Mouse (Mus musculus) hindbrain, postnatal 0 days (tissue): ENCODE data around the gene Rnf130. TPM values are rescaled to one million over a fixed set of nuclear protein-coding genes. Genes with fewer than 3 reads are reported as not detected.

Source experiments
- ATAC-seq: fragments of 200-750 bp; cut with Nextera tagmentation; 2 replicates; pipeline ENCODE4 v1.8.0; 2017; ENCODE audit warnings: mild to moderate bottlenecking, moderate TSS enrichment, moderate library complexity
- DNase-seq: peaks from one replicate; pipeline ENCODE4 v3.0.0-alpha.2; 2015; ENCODE audit warnings: low spot score
- H3K27ac ChIP-seq: fragments of 300-500 bp; sonication (generic); 2 replicates; pipeline ENCODE4 v1.5.1; 2014; ENCODE audit warnings: mild to moderate bottlenecking
- H3K27me3 ChIP-seq: fragments of 300-500 bp; sonication (generic); 2 replicates; pipeline ENCODE4 v1.6.1; 2014; ENCODE audit warnings: low read length, mixed read lengths; ENCODE audit not compliant: insufficient read depth
- H3K36me3 ChIP-seq: fragments of 300-500 bp; sonication (generic); 2 replicates; pipeline ENCODE4 v1.6.1; 2014; ENCODE audit warnings: low read length, mixed read lengths; ENCODE audit not compliant: insufficient read depth
- H3K4me1 ChIP-seq: fragments of 300-500 bp; sonication (generic); 2 replicates; pipeline ENCODE4 v1.6.1; 2014; ENCODE audit warnings: antibody characterized with exemption, low read length, mixed read lengths; ENCODE audit not compliant: insufficient read depth
- H3K4me2 ChIP-seq: fragments of 300-500 bp; sonication (generic); 2 replicates; pipeline ENCODE4 v1.6.1; 2014; ENCODE audit warnings: low read depth, mild to moderate bottlenecking, low read length, moderate library complexity, mixed read lengths
- H3K4me3 ChIP-seq: fragments of 300-500 bp; sonication (generic); 2 replicates; pipeline ENCODE4 v1.5.1; 2014; ENCODE audit warnings: low read length
- H3K9ac ChIP-seq: fragments of 300-500 bp; sonication (generic); replicated peaks from 2 replicates; pipeline ENCODE4 v1.6.1; 2014; ENCODE audit warnings: mild to moderate bottlenecking, low read length, moderate library complexity, mixed read lengths
- H3K9me3 ChIP-seq: fragments of 300-500 bp; sonication (generic); 2 replicates; pipeline ENCODE4 v1.6.1; 2016; ENCODE audit warnings: low read length, mixed read lengths
- CTCF ChIP-seq: IDR thresholded peaks from 2 replicates; pipeline ENCODE4 v1.5.1; 2016; ENCODE audit warnings: antibody characterized with exemption, control low read depth, low read depth
- WGBS: fragments of 180-500 bp; shearing (Covaris S2); extraction: QIAGEN DNeasy Blood & Tissue Kit; methylation state at CpG from one replicate; pipeline ENCODE4 v1.1.7; 2014; 5-methylcytosine and 5-hydroxymethylcytosine counted together
- polyA plus RNA-seq: library from polyadenylated mRNA; unstranded; fragments of >200 nt; fragmentation: Nextera tagmentation; extraction: Ambion mirVana; gene quantifications from 2 replicates; pipeline ENCODE4 v1.2.1, GENCODE M21; 2015
- total RNA-seq: library from RNA; depleted of rRNA; stranded (reverse); fragments of >200 nt; gene quantifications from 2 replicates; pipeline ENCODE4 v1.2.3, GENCODE M21; 2014

The Rnf130 gene
- total and polyA plus RNA-seq, 2 experiments from 2014 or later: 60.6 to 73.2 TPM

DNA sequence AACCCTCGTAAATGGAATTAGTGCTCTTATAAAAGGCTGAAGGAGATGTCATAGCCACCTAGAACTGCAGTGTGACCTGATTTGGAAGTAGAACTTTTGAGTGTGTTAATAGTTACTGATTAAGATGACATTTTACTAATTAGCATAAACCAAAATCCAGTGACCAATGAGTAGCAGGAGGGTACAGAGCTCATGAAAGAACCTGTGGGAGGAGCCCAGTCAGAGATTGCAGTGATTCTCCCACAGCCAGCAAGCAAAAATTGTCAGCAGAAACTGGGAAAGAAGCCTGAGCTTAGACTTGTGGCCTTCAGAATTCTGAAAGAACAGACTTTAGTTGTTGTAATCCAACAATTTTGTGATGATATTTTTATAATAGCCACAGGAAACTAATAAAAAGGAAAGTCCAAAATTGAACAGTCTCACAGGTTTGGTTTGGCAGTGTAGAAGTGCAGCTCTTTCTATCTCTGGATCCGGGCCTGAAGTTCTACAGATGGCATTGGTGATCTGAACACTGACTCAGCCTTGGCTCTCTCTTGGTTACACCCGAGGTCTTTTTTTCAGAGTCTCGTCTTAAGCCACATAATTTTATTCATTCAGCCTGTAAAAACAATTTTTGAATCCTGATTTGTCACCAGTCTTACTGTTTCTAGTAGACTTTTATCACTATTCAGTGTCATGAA lies 11.8 kb downstream of the Rnf130 start:
- Histone ChIP-seq H3K27me3 (no peaks in the 10 kb centered on the region), H3K9me3 (no peaks in the 10 kb centered on the region), H3K36me3 (no peaks in the 10 kb centered on the region), H3K4me3 (no peak overlapping the region), H3K27ac (no peak overlapping the region), H3K4me1 (no peaks in the 10 kb centered on the region), H3K4me2 (no peak overlapping the region), H3K9ac (no peak overlapping the region)
- DNase-seq (no peak), ATAC-seq (no peak)
- WGBS: 80% methylated on average over 4 of the region's 4 CpGs
- no peak for TF ChIP-seq CTCF

DNA sequence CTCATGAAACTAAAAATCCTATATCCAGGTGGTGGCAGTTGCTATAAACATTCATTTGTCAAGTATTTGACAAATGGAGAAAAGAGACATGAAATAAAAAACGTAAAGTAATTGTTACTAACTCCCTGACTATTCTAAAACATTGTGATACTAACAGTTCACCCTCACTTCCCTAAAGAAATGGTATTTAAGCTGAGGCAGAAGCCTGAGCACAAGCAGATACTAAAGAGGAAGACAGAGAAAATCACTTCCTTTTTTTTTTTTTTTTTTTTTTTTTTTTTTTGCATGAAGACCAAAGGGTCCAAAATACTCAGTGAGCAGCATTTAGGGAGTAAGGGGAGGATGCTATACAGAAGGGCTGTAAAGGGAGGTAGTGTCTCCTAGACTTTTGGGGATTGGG lies 13.6 kb downstream of the Rnf130 start:
- Histone ChIP-seq H3K9ac (no peak overlapping the region), H3K9me3 (no peaks in the 10 kb centered on the region), H3K4me1 (no peaks in the 10 kb centered on the region), H3K27ac (no peak overlapping the region), H3K36me3 (no peaks in the 10 kb centered on the region), H3K27me3 (no peaks in the 10 kb centered on the region), H3K4me3 (no peak overlapping the region), H3K4me2 (no peak overlapping the region)
- no peak for DNase-seq
- WGBS: 84% methylated on average over 1 of the region's 1 CpGs
- TF ChIP-seq CTCF: no peak
- no peak for ATAC-seq

DNA sequence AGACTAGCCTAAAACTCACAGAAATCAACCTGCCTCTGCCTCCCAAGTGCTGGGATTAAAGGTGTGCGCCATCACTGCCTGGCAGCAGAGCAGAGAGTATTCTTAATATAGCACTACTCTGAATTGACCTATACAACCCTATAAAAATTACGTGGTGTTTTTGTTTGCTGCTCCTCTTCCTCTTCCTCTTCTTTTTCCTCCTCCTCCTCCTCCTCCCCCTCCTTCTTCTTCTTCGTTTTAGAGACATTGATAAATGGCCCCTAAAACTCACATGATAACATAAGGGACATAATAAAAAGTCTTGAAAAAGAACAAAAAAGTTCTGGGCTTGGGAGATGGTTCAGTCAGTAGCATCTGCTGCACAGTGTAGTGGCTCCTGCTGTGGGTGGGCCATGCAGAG lies 16.0 kb downstream of the Rnf130 start:
- DNase-seq (no peak), ATAC-seq (no peak)
- H3K9ac ChIP-seq: no peak overlapping the region
- H3K4me3 ChIP-seq: no peak overlapping the region
- H3K27ac ChIP-seq: no peak overlapping the region
- no peaks in the 10 kb centered on the region for H3K36me3 ChIP-seq
- 82% methylated on average over 3 of the region's 3 CpGs for WGBS
- no peaks in the 10 kb centered on the region for H3K9me3 ChIP-seq
- TF ChIP-seq CTCF: no peak
- no peaks in the 10 kb centered on the region for H3K4me1 ChIP-seq
- no peaks in the 10 kb centered on the region for H3K27me3 ChIP-seq
- H3K4me2 ChIP-seq: no peak overlapping the region

DNA sequence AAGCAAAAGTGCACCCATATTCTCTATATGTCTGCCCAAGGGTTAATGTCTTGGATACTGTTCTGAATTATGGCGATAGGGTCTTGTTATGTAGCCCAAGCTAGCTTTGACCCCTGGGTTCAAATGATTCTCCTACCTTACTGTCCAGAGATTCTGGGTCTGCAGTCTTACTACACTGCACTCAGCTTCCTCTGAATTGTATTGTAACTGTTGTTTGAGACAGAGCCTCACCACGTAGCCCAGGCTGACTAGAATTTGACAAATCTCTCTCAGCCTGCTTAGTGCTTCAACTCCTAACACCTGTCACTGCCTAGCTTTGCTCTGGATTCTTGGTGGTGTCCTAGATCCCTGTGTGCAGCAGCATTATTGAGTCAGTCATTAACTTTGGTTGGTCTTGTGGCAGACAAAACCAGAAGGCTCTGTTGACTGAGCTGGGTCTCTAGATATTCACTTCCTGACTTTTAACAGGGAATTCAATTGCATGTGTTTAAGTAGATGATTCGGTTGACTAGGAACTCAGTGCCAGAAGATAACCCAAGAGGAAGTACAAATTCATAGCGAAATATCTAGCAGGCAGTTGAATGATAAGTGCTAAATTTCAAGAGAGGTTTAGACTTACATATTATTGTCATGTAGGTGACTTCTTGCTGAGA lies 17.3 kb downstream of the Rnf130 start:
- TF ChIP-seq CTCF: no peak

DNA sequence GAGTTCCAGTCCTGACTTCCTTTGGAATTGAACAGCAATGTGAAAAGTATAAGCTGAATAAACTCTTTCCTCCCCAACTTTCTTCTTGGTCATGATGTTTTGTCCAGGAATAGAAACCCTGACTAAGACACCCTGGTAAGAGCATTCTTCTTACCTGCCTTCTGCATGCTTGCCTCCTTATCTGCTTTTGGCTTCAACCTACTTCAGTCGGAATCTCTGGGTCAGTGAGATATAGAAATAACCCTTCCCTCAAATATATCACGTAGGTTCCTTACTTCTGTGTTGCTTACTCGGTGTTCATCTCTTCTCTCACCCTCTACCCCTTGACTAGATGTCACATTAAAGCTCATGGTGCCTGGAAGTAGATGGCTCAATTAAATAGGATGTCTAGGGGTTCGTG lies 19.3 kb downstream of the Rnf130 start:
- H3K4me2 ChIP-seq: no peak overlapping the region
- H3K9ac ChIP-seq: no peak overlapping the region
- no peak overlapping the region for H3K4me3 ChIP-seq

More for the DNA sequence above, 17.3 kb downstream of the Rnf130 start:
- Histone ChIP-seq H3K27ac (no peak overlapping the region), H3K27me3 (no peaks in the 10 kb centered on the region), H3K9me3 (no peaks in the 10 kb centered on the region), H3K9ac (no peak overlapping the region), H3K36me3 (no peaks in the 10 kb centered on the region), H3K4me3 (no peak overlapping the region), H3K4me1 (0 out of 2 replicates have a peak, but pooled peaks cover 3% of the 10 kb centered on the region), H3K4me2 (no peak overlapping the region)
- no peak for ATAC-seq
- 76% methylated on average over 4 of the region's 4 CpGs for WGBS
- no peak for DNase-seq

DNA sequence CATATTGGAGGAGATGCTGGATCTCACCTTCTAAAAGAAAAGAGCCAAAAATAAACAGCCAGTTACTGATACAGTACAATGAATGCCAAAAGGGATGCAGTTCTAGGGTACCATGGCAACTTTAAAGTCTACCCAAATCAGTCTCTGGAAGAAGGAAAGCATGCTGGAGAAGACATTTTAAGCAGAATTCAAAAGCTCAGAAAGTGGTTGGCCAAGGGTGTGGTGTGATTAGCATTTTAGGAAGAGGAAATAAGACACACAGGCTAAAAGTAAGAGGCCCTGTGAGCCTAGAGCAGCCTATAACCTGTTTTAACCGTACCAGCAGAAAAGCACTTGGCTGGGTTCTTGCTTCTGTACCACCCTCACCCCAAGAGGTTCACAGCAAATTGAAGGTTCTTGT lies 22.5 kb downstream of the Rnf130 start:
- Histone ChIP-seq H3K36me3 (no peaks in the 10 kb centered on the region), H3K9ac (no peak overlapping the region), H3K27ac (no peak overlapping the region), H3K4me3 (no peak overlapping the region), H3K27me3 (no peaks in the 10 kb centered on the region), H3K4me2 (no peak overlapping the region), H3K9me3 (no peaks in the 10 kb centered on the region), H3K4me1 (0 out of 2 replicates have a peak, but pooled peaks cover 3% of the 10 kb centered on the region)
- TF ChIP-seq CTCF: no peak
- DNase-seq: no peak
- no peak for ATAC-seq
- 74% methylated on average over 1 of the region's 1 CpGs for WGBS

More for the DNA sequence above, 19.3 kb downstream of the Rnf130 start:
- 92% methylated on average over 4 of the region's 4 CpGs for WGBS
- ATAC-seq: no peak
- Histone ChIP-seq H3K4me1 (0 out of 2 replicates have a peak, but pooled peaks cover 3% of the 10 kb centered on the region), H3K27me3 (no peaks in the 10 kb centered on the region), H3K36me3 (no peaks in the 10 kb centered on the region), H3K9me3 (no peaks in the 10 kb centered on the region), H3K27ac (no peak overlapping the region)
- no peak for DNase-seq
- no peak for TF ChIP-seq CTCF

DNA sequence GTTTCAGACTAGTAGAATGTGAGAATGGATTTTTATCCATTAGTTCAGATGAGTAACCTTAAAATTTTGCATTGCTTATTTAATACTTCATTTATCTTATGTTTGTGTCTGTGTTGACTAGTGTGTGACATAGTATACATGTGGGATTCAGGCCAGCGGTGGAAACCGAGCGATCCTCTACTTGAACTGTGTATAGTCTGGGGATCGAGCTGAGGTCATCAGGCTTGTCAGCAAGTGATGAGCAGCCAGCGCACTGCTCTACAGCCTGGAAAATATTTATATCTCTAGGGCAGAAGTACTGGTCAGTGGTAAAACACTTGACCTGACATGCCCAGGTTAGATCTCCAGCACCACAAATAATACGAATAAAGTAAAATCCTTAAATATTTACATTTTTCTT lies 23.0 kb downstream of the Rnf130 start:
- no peak overlapping the region for H3K4me2 ChIP-seq
- WGBS: 78% methylated on average over 6 of the region's 6 CpGs
- no peaks in the 10 kb centered on the region for H3K36me3 ChIP-seq
- no peaks in the 10 kb centered on the region for H3K27me3 ChIP-seq
- ATAC-seq (no peak), DNase-seq (no peak)
- H3K4me3 ChIP-seq: no peak overlapping the region
- H3K27ac ChIP-seq: no peak overlapping the region
- no peak overlapping the region for H3K9ac ChIP-seq
- 0 out of 2 replicates have a peak, but pooled peaks cover 3% of the 10 kb centered on the region for H3K4me1 ChIP-seq
- no peaks in the 10 kb centered on the region for H3K9me3 ChIP-seq
- TF ChIP-seq CTCF: no peak
